Mouse (Mus musculus): ENCODE measurements at regions not wholly inside any gene's neighbourhood (a gene's known extent, or its start where the extent isn't known, plus 50 kb on each side); places are given as distances from the start of the nearest gene placed in this dataset.
"Not testable (repeated sequence)": the region's sequence is repeated elsewhere in the genome, so short reads cannot be mapped to it uniquely, and the experiment has no call there.

- DNase-seq (ENCODE audit: low spot score in 2 of 2): no peak
Measured at GRCm38 (mm10) chr10:96240591-96240990, 104.2 kb downstream of the Gm5426 start.

GRCm38 (mm10) chr10:96253671-96254070 is 117.3 kb downstream of the Gm5426 start:
- DNase-seq (ENCODE audit: low spot score in 2 of 2): no peak

- no peak for DNase-seq (ENCODE audit: low spot score in 2 of 2)
Measured at GRCm38 (mm10) chr10:96254250-96254862, 118.0 kb downstream of the Gm5426 start.

- no peak for DNase-seq (ENCODE audit: low spot score in 2 of 2)
Measured at GRCm38 (mm10) chr10:96257935-96258334, 121.5 kb downstream of the Gm5426 start.

GRCm38 (mm10) chr10:96259242-96259641 is 122.8 kb downstream of the Gm5426 start:
- no peak for DNase-seq (ENCODE audit: low spot score in 2 of 2)

GRCm38 (mm10) chr10:96259648-96260047 is 123.2 kb downstream of the Gm5426 start:
- DNase-seq (ENCODE audit: low spot score in 2 of 2): no peak

- no peak for DNase-seq (ENCODE audit: low spot score in 2 of 2)
Measured at GRCm38 (mm10) chr10:96263544-96263943, 127.1 kb downstream of the Gm5426 start.

- DNase-seq (ENCODE audit: low spot score in 2 of 2): no peak
Measured at GRCm38 (mm10) chr10:96264433-96264832, 128.0 kb downstream of the Gm5426 start.

- DNase-seq (ENCODE audit: low spot score in 2 of 2): no peak
Measured at GRCm38 (mm10) chr10:96264866-96265265, 128.5 kb downstream of the Gm5426 start.

- DNase-seq (ENCODE audit: low spot score in 2 of 2): no peak
Measured at GRCm38 (mm10) chr10:96266100-96266735, 129.8 kb downstream of the Gm5426 start.

- no peak for DNase-seq (ENCODE audit: low spot score in 2 of 2)
Measured at GRCm38 (mm10) chr10:96267603-96268002, 131.2 kb downstream of the Gm5426 start.

GRCm38 (mm10) chr10:96273607-96274365 is 137.4 kb downstream of the Gm5426 start:
- DNase-seq (ENCODE audit: low spot score in 2 of 2): no peak

GRCm38 (mm10) chr10:96280149-96280548 is 143.7 kb downstream of the Gm5426 start:
- DNase-seq (ENCODE audit: low spot score in 2 of 2): no peak

GRCm38 (mm10) chr10:96285407-96286093 is 149.1 kb downstream of the Gm5426 start:
- no peak for DNase-seq (ENCODE audit: low spot score in 2 of 2)

- no peak for DNase-seq (ENCODE audit: low spot score in 2 of 2)
Measured at GRCm38 (mm10) chr10:96286094-96286485, 149.7 kb downstream of the Gm5426 start.

GRCm38 (mm10) chr10:96289005-96289404 is 152.6 kb downstream of the Gm5426 start:
- DNase-seq (ENCODE audit: low spot score in 2 of 2): not testable (repeated sequence)

GRCm38 (mm10) chr10:96293622-96294021 is 157.2 kb downstream of the Gm5426 start:
- no peak for DNase-seq (ENCODE audit: low spot score in 2 of 2)

GRCm38 (mm10) chr10:96294666-96295065 is 158.3 kb downstream of the Gm5426 start:
- DNase-seq (ENCODE audit: low spot score in 2 of 2): no peak

GRCm38 (mm10) chr10:96297658-96298057 is 161.3 kb downstream of the Gm5426 start:
- DNase-seq (ENCODE audit: low spot score in 2 of 2): no peak

GRCm38 (mm10) chr10:96298566-96298965 is 162.2 kb downstream of the Gm5426 start:
- DNase-seq (ENCODE audit: low spot score in 2 of 2): no peak

GRCm38 (mm10) chr10:96305701-96306100 is 169.3 kb downstream of the Gm5426 start:
- no peak for DNase-seq (ENCODE audit: low spot score in 2 of 2)

Measured in cerebellum, postnatal 4 days (tissue).